Mouse (Mus musculus) CH12.LX (cell line): ENCODE results near the gene Herc3. TPM values are rescaled to one million over a fixed set of nuclear protein-coding genes. Genes with fewer than 3 reads are reported as not detected.

ENCODE experiments used
- DNase-seq: peaks from one replicate; pipeline ENCODE4 v3.0.0-alpha.2; 2013; ENCODE audit errors: extremely low read depth
- H3K27ac ChIP-seq: 2 replicates; pipeline ENCODE4 v1.5.1; 2012; ENCODE audit warnings: low read depth, mild to moderate bottlenecking, control low read depth, moderate library complexity; ENCODE audit not compliant: insufficient read depth
- H3K27me3 ChIP-seq: replicated peaks from 2 replicates; pipeline ENCODE3; 2012; ENCODE audit warnings: inconsistent platforms
- H3K36me3 ChIP-seq, 2 experiments: replicated peaks in 1 of 2; 2 replicates each; pipeline versions ENCODE3 to v1.6.1; 2012; ENCODE audit warnings: inconsistent platforms in 1 of 2, low read length in 1 of 2, mild to moderate bottlenecking in 1 of 2, mixed read lengths in 1 of 2, moderate library complexity in 1 of 2; ENCODE audit not compliant: control insufficient read depth in 1 of 2, insufficient read depth in 1 of 2
- H3K4me1 ChIP-seq, 2 experiments: 2 replicates each; pipeline ENCODE4 v1.6.1; 2012; ENCODE audit warnings: inconsistent platforms in 1 of 2, moderate library complexity in 1 of 2; ENCODE audit not compliant: insufficient read depth in 2 of 2, control insufficient read depth in 1 of 2
- H3K4me2 ChIP-seq: 2 replicates; pipeline ENCODE4 v1.6.1; 2012; ENCODE audit warnings: low read depth, mild to moderate bottlenecking, control low read depth; ENCODE audit not compliant: poor library complexity, insufficient read depth, severe bottlenecking
- H3K4me3 ChIP-seq, 3 experiments: fragments of 150-350 bp in 1 of 3; sonication (generic) in 1 of 3; replicated peaks in 1 of 3; 2 replicates each; pipeline versions ENCODE3 to v1.5.1; 2011 to 2012; ENCODE audit warnings: low read depth in 2 of 3, low read length in 2 of 3, mild to moderate bottlenecking in 2 of 3, moderate library complexity in 2 of 3, control low read depth in 1 of 3, improper control_type of control experiment in 1 of 3, inconsistent platforms in 1 of 3, mixed read lengths in 1 of 3; ENCODE audit not compliant: poor library complexity in 1 of 3
- H3K79me2 ChIP-seq: replicated peaks from 2 replicates; pipeline ENCODE4 v1.6.1; 2012; ENCODE audit warnings: mild to moderate bottlenecking, moderate library complexity; ENCODE audit not compliant: control insufficient read depth, poor library complexity, insufficient read depth, severe bottlenecking; ENCODE audit errors: extremely low read depth
- H3K9ac ChIP-seq: 2 replicates; pipeline ENCODE4 v1.6.1; 2012; ENCODE audit warnings: low read depth, mild to moderate bottlenecking, control low read depth, moderate library complexity; ENCODE audit not compliant: insufficient read depth
- H3K9me3 ChIP-seq: replicated peaks from 2 replicates; pipeline ENCODE3; 2012; ENCODE audit warnings: low read length, inconsistent platforms, mixed read lengths
- CHD2 ChIP-seq: IDR thresholded peaks from 2 replicates; pipeline ENCODE4 v1.6.1; 2011; ENCODE audit warnings: low read length, improper control_type of control experiment
- ETS1 ChIP-seq: conservative IDR thresholded peaks from 2 replicates; pipeline ENCODE4 v1.6.1; 2012; ENCODE audit warnings: low read depth, mild to moderate bottlenecking, inconsistent platforms, low read length, improper control_type of control experiment, moderate library complexity
- IRF4 ChIP-seq: IDR thresholded peaks from 2 replicates; pipeline ENCODE4 v1.6.1; 2014; ENCODE audit warnings: low read depth, mild to moderate bottlenecking, inconsistent platforms, low read length, improper control_type of control experiment
- JUN ChIP-seq: IDR thresholded peaks from 2 replicates; pipeline ENCODE4 v1.6.1; 2011; ENCODE audit warnings: low read depth, mild to moderate bottlenecking, low read length, improper control_type of control experiment, moderate library complexity; ENCODE audit not compliant: insufficient read depth
- MEF2A ChIP-seq: IDR thresholded peaks from 2 replicates; pipeline ENCODE4 v1.6.1; 2014; ENCODE audit warnings: low read depth, mild to moderate bottlenecking, inconsistent platforms, low read length, improper control_type of control experiment, borderline replicate concordance
- NRF1 ChIP-seq: IDR thresholded peaks from 2 replicates; pipeline ENCODE4 v1.6.1; 2014; ENCODE audit warnings: low read depth, mild to moderate bottlenecking, inconsistent platforms, low read length, improper control_type of control experiment, moderate library complexity
- POLR2A ChIP-seq: IDR thresholded peaks from 2 replicates; pipeline ENCODE4 v1.6.1; 2011; ENCODE audit warnings: low read depth, mild to moderate bottlenecking, improper control_type of control experiment, low read length
- POLR2AphosphoS2 ChIP-seq: IDR thresholded peaks from 2 replicates; pipeline ENCODE4 v1.6.1; 2011; ENCODE audit warnings: low read depth, low read length, improper control_type of control experiment
- TBP ChIP-seq: conservative IDR thresholded peaks from 2 replicates; pipeline ENCODE4 v1.6.1; 2011; ENCODE audit warnings: low read depth, low read length, improper control_type of control experiment
- ZMIZ1 ChIP-seq: IDR thresholded peaks from 2 replicates; pipeline ENCODE4 v1.6.1; 2012; ENCODE audit warnings: low read depth, mild to moderate bottlenecking, inconsistent platforms, low read length, improper control_type of control experiment
- ZNF384 ChIP-seq: IDR thresholded peaks from 2 replicates; pipeline ENCODE4 v1.6.1; 2012; ENCODE audit warnings: low read depth, low read length, improper control_type of control experiment, inconsistent platforms
- dilution Hi-C: fragments of 300-500 bp; cut with MboI; formaldehyde crosslinking; loops from 2 replicates; pipeline ENCODE4 v1.14.3; 2020; ENCODE audit warnings: low sequenced_read_pairs; ENCODE audit not compliant: extremely low pct_unique_long_range_greater_than_20kb, extremely low pct_ligation_motif_present
- in situ Hi-C: fragments of 300-500 bp; cut with MboI; formaldehyde crosslinking; loops from 3 replicates; pipeline ENCODE4 v1.14.3; 2019; ENCODE audit warnings: low sequenced_read_pairs, low pct_ligation_motif_present, low pct_unique_long_range_greater_than_20kb, mixed read lengths
- polyA plus RNA-seq: library from polyadenylated mRNA; unstranded; fragments of >175 nt; gene quantifications from 2 replicates; pipeline ENCODE4 v1.2.1, GENCODE M21; 2012; ENCODE audit warnings: low read depth; ENCODE audit not compliant: insufficient read length
- total RNA-seq, 2 experiments: library from RNA; depleted of rRNA; stranded (reverse); fragments of 300-350 nt in 1 of 2; fragments of >200 nt in 1 of 2; gene quantifications; 2 replicates each; pipeline ENCODE4 v1.2.3; 2012 to 2014

The Herc3 gene
- total and polyA plus RNA-seq, 3 experiments = 15.7 to 19.1 (median 17.8) TPM

GRCm38 (mm10) chr6:58834470-58834869 is 3.2 kb downstream of the Herc3 start:
- dilution Hi-C loops = no loop called here
- no peak for TF ChIP-seq ZMIZ1
- TF ChIP-seq MEF2A = 0 out of 2 replicates have a peak, but pooled peaks have one; percentile 14
- TF ChIP-seq ZNF384 = no peak
- peak; percentile 10; the same call in 1 of the 2 replicates for TF ChIP-seq ETS1
- TF ChIP-seq, all 38 proteins: peak for 2
- Histone ChIP-seq H3K9me3 (no peaks in the 10 kb centered on the region), H3K9ac (no peak overlapping the region), H3K27ac (no peak overlapping the region), H3K36me3 (peaks cover 0 to 21% of the 10 kb centered on the region in 2 experiments), H3K4me3 (no peak overlapping the region), H3K4me2 (peak overlapping the region; percentile 38; the same call in 1 of the 2 replicates), H3K27me3 (no peaks in the 10 kb centered on the region), H3K4me1 (peaks cover 9 to 31% of the 10 kb centered on the region in 2 experiments), H3K79me2 (no peaks in the 10 kb centered on the region; the same call in 1 of the 2 replicates)
- in situ Hi-C loops = no loop called here
- DNase-seq = no peak

GRCm38 (mm10) chr6:58835591-58835990 is 4.3 kb downstream of the Herc3 start:
- Histone ChIP-seq H3K36me3 (peaks cover 0 to 28% of the 10 kb centered on the region in 2 experiments), H3K9me3 (no peaks in the 10 kb centered on the region), H3K27ac (no peak overlapping the region), H3K4me1 (peaks cover 6 to 28% of the 10 kb centered on the region in 2 experiments), H3K9ac (no peak overlapping the region), H3K79me2 (no peaks in the 10 kb centered on the region; the same call in 1 of the 2 replicates), H3K4me3 (no peak overlapping the region), H3K4me2 (no peak overlapping the region), H3K27me3 (no peaks in the 10 kb centered on the region)
- TF ChIP-seq IRF4 (no peak), POLR2A (no peak)
- dilution Hi-C loops = no loop called here
- in situ Hi-C loops = no loop called here
- no peak for DNase-seq

- Histone ChIP-seq H3K4me3 (no peak overlapping the region), H3K27me3 (no peaks in the 10 kb centered on the region), H3K9ac (no peak overlapping the region), H3K79me2 (no peaks in the 10 kb centered on the region; the same call in 1 of the 2 replicates), H3K36me3 (peaks cover 0 to 28% of the 10 kb centered on the region in 2 experiments), H3K9me3 (no peaks in the 10 kb centered on the region), H3K4me2 (no peak overlapping the region), H3K27ac (no peak overlapping the region), H3K4me1 (peaks cover 6 to 37% of the 10 kb centered on the region in 2 experiments)
- no peak for DNase-seq
- in situ Hi-C loops = no loop called here
- TF ChIP-seq POLR2AphosphoS2 (no peak), CHD2 (no peak), MEF2A (no peak), ETS1 (no peak), JUN (no peak), NRF1 (no peak), ZNF384 (no peak), TBP (no peak)
- dilution Hi-C loops = no loop called here
These were observed 5.2 kb downstream of the Herc3 start for GRCm38 (mm10) chr6:58836476-58836875.
